Mouse (Mus musculus): ENCODE measurements around the gene Cd83. TPM values are rescaled to one million over a fixed set of nuclear protein-coding genes. Genes with fewer than 3 reads are reported as not detected.

Cd83 gene
- polyA plus RNA-seq, 1 experiment from 2014 or later: 3.4 TPM

- peaks cover 5% of the 10 kb centered on the region; the same call in 1 of the 2 replicates for H3K9me3 ChIP-seq
- 94% methylated on average over 8 of the region's 8 CpGs for WGBS
- no peak for DNase-seq (ENCODE audit: low spot score)
Measured at GRCm38 (mm10) chr13:43820071-43820470, 35.5 kb downstream of the Cd83 start.

GRCm38 (mm10) chr13:43822306-43822705 is 37.7 kb downstream of the Cd83 start:
- Histone ChIP-seq H3K4me1 (no peaks in the 10 kb centered on the region), H3K9me3 (no peaks in the 10 kb centered on the region), H3K4me3 (no peak overlapping the region), H3K27ac (replicated peaks) (no peak overlapping the region), H3K27me3 (replicated peaks; ENCODE audit: low read depth, poor library complexity, severe bottlenecking) (no peaks in the 10 kb centered on the region), H3K36me3 (replicated peaks) (no peaks in the 10 kb centered on the region)
- WGBS: 82% methylated on average over 4 of the region's 4 CpGs
- no peak for DNase-seq (ENCODE audit: low spot score)

More at GRCm38 (mm10) chr13:43820071-43820470, 35.5 kb downstream of the Cd83 start:
- no peaks in the 10 kb centered on the region for H3K4me1 ChIP-seq
- H3K36me3 ChIP-seq (replicated peaks): no peaks in the 10 kb centered on the region
- no peak overlapping the region for H3K27ac ChIP-seq (replicated peaks)
- H3K4me3 ChIP-seq: no peak overlapping the region
- no peaks in the 10 kb centered on the region for H3K27me3 ChIP-seq (replicated peaks; ENCODE audit: low read depth, poor library complexity, severe bottlenecking)

GRCm38 (mm10) chr13:43828648-43829047 is 44.1 kb downstream of the Cd83 start:
- Histone ChIP-seq H3K9me3 (no peaks in the 10 kb centered on the region), H3K27ac (replicated peaks) (no peak overlapping the region), H3K27me3 (replicated peaks; ENCODE audit: low read depth, poor library complexity, severe bottlenecking) (no peaks in the 10 kb centered on the region), H3K4me3 (no peak overlapping the region), H3K36me3 (replicated peaks) (no peaks in the 10 kb centered on the region), H3K4me1 (no peaks in the 10 kb centered on the region)
- no peak for DNase-seq (ENCODE audit: low spot score)
- WGBS: 57% methylated on average over 5 of the region's 5 CpGs

- Histone ChIP-seq H3K27ac (replicated peaks) (no peak overlapping the region), H3K4me3 (no peak overlapping the region), H3K4me1 (no peaks in the 10 kb centered on the region), H3K36me3 (replicated peaks) (no peaks in the 10 kb centered on the region), H3K9me3 (no peaks in the 10 kb centered on the region), H3K27me3 (replicated peaks; ENCODE audit: low read depth, poor library complexity, severe bottlenecking) (no peaks in the 10 kb centered on the region; the same call in 1 of the 2 replicates)
- DNase-seq (ENCODE audit: low spot score): no peak
- WGBS: 86% methylated on average over 8 of the region's 8 CpGs
Measured at GRCm38 (mm10) chr13:43830892-43831673, 46.5 kb downstream of the Cd83 start.

GRCm38 (mm10) chr13:43832731-43833130 is 48.2 kb downstream of the Cd83 start:
- Histone ChIP-seq H3K36me3 (replicated peaks) (no peaks in the 10 kb centered on the region), H3K4me3 (no peak overlapping the region), H3K4me1 (no peaks in the 10 kb centered on the region), H3K27ac (replicated peaks) (no peak overlapping the region), H3K9me3 (no peaks in the 10 kb centered on the region), H3K27me3 (replicated peaks; ENCODE audit: low read depth, poor library complexity, severe bottlenecking) (no peaks in the 10 kb centered on the region; the same call in 1 of the 2 replicates)
- WGBS: 73% methylated on average over 7 of the region's 7 CpGs
- no peak for DNase-seq (ENCODE audit: low spot score)

GRCm38 (mm10) chr13:43836376-43836775 is 51.8 kb downstream of the Cd83 start:
- Histone ChIP-seq H3K36me3 (replicated peaks) (no peaks in the 10 kb centered on the region), H3K27ac (replicated peaks) (no peak overlapping the region), H3K9me3 (no peaks in the 10 kb centered on the region), H3K4me1 (no peaks in the 10 kb centered on the region), H3K4me3 (no peak overlapping the region), H3K27me3 (replicated peaks; ENCODE audit: low read depth, poor library complexity, severe bottlenecking) (no peaks in the 10 kb centered on the region; the same call in 1 of the 2 replicates)
- WGBS: 78% methylated on average over 8 of the region's 8 CpGs
- no peak for DNase-seq (ENCODE audit: low spot score)

- Histone ChIP-seq H3K4me1 (no peaks in the 10 kb centered on the region), H3K27me3 (replicated peaks; ENCODE audit: low read depth, poor library complexity, severe bottlenecking) (no peaks in the 10 kb centered on the region; the same call in 1 of the 2 replicates), H3K36me3 (replicated peaks) (no peaks in the 10 kb centered on the region), H3K27ac (replicated peaks) (no peak overlapping the region), H3K4me3 (no peak overlapping the region), H3K9me3 (no peaks in the 10 kb centered on the region)
- DNase-seq (ENCODE audit: low spot score): no peak
- 58% methylated on average over 4 of the region's 4 CpGs for WGBS
Measured at GRCm38 (mm10) chr13:43837812-43838211, 53.2 kb downstream of the Cd83 start.

GRCm38 (mm10) chr13:43845151-43845550 is 60.6 kb downstream of the Cd83 start:
- WGBS: 86% methylated on average over 5 of the region's 5 CpGs
- H3K9me3 ChIP-seq: no peaks in the 10 kb centered on the region

GRCm38 (mm10) chr13:43847186-43847585 is 62.6 kb downstream of the Cd83 start:
- Histone ChIP-seq H3K27ac (replicated peaks) (no peak overlapping the region), H3K4me3 (no peak overlapping the region), H3K9me3 (no peaks in the 10 kb centered on the region), H3K36me3 (replicated peaks) (no peaks in the 10 kb centered on the region), H3K4me1 (peaks cover 8% of the 10 kb centered on the region), H3K27me3 (replicated peaks; ENCODE audit: low read depth, poor library complexity, severe bottlenecking) (no peaks in the 10 kb centered on the region; the same call in 1 of the 2 replicates)
- 86% methylated on average over 7 of the region's 7 CpGs for WGBS
- DNase-seq (ENCODE audit: low spot score): no peak

More at GRCm38 (mm10) chr13:43845151-43845550, 60.6 kb downstream of the Cd83 start:
- no peaks in the 10 kb centered on the region for H3K36me3 ChIP-seq (replicated peaks)
- no peaks in the 10 kb centered on the region; the same call in 1 of the 2 replicates for H3K27me3 ChIP-seq (replicated peaks; ENCODE audit: low read depth, poor library complexity, severe bottlenecking)
- H3K4me3 ChIP-seq: no peak overlapping the region
- no peak overlapping the region for H3K27ac ChIP-seq (replicated peaks)
- DNase-seq (ENCODE audit: low spot score): no peak
- H3K4me1 ChIP-seq: peaks cover 5% of the 10 kb centered on the region

- Histone ChIP-seq H3K4me1 (peaks cover 8% of the 10 kb centered on the region), H3K4me3 (no peak overlapping the region), H3K36me3 (replicated peaks) (no peaks in the 10 kb centered on the region), H3K9me3 (no peaks in the 10 kb centered on the region), H3K27me3 (replicated peaks; ENCODE audit: low read depth, poor library complexity, severe bottlenecking) (no peaks in the 10 kb centered on the region; the same call in 1 of the 2 replicates), H3K27ac (replicated peaks) (no peak overlapping the region)
- DNase-seq (ENCODE audit: low spot score): no peak
- 50% methylated on average over 4 of the region's 4 CpGs for WGBS
Measured at GRCm38 (mm10) chr13:43849816-43850215, 65.2 kb downstream of the Cd83 start.

- Histone ChIP-seq H3K36me3 (replicated peaks) (no peaks in the 10 kb centered on the region), H3K9me3 (no peaks in the 10 kb centered on the region), H3K27me3 (replicated peaks; ENCODE audit: low read depth, poor library complexity, severe bottlenecking) (no peaks in the 10 kb centered on the region; the same call in 1 of the 2 replicates), H3K4me3 (no peak overlapping the region), H3K27ac (replicated peaks) (no peak overlapping the region), H3K4me1 (peaks cover 8% of the 10 kb centered on the region)
- WGBS: 62% methylated on average over 4 of the region's 4 CpGs
- DNase-seq (ENCODE audit: low spot score): no peak
Measured at GRCm38 (mm10) chr13:43851108-43851507, 66.5 kb downstream of the Cd83 start.
